Mouse (Mus musculus): ENCODE results near the gene Luc7l. TPM values are rescaled to one million over a fixed set of nuclear protein-coding genes. Genes with fewer than 3 reads are reported as not detected.
"Not testable (repeated sequence)": the region's sequence is repeated elsewhere in the genome, so short reads cannot be mapped to it uniquely, and the experiment has no call there.

The Luc7l gene
- polyA plus RNA-seq, 1 experiment from 2014 or later: 72.2 TPM

- H3K27ac ChIP-seq (ENCODE audit: low read length): no peak overlapping the region
- no peak overlapping the region for H3K4me3 ChIP-seq (ENCODE audit: low read length)
- H3K27me3 ChIP-seq (replicated peaks; ENCODE audit: control insufficient read depth, insufficient read depth, low read length): no peaks in the 10 kb centered on the region
- no peaks in the 10 kb centered on the region for H3K4me1 ChIP-seq (ENCODE audit: control insufficient read depth, insufficient read depth, low read length)
- H3K36me3 ChIP-seq (ENCODE audit: control insufficient read depth, insufficient read depth, low read length): peaks cover 17% of the 10 kb centered on the region
- H3K4me2 ChIP-seq (ENCODE audit: low read depth, low read length): no peak overlapping the region
- no peak for ATAC-seq
- H3K9ac ChIP-seq (ENCODE audit: low read depth, low read length): no peak overlapping the region
- no peaks in the 10 kb centered on the region for H3K9me3 ChIP-seq (ENCODE audit: control insufficient read depth, low read length)
- WGBS: 87% methylated on average over 3 of the region's 3 CpGs
Observed at GRCm38 (mm10) chr17:26272586-26272985, 19.9 kb downstream of the Luc7l start.

GRCm38 (mm10) chr17:26275933-26276332, 23.2 kb downstream of the Luc7l start:
- peaks cover 29% of the 10 kb centered on the region for H3K36me3 ChIP-seq (ENCODE audit: control insufficient read depth, insufficient read depth, low read length)
- ATAC-seq: no peak
- no peak overlapping the region for H3K27ac ChIP-seq (ENCODE audit: low read length)
- no peaks in the 10 kb centered on the region for H3K4me1 ChIP-seq (ENCODE audit: control insufficient read depth, insufficient read depth, low read length)
- H3K4me2 ChIP-seq (ENCODE audit: low read depth, low read length): no peak overlapping the region
- WGBS: 90% methylated on average over 13 of the region's 13 CpGs
- H3K27me3 ChIP-seq (replicated peaks; ENCODE audit: control insufficient read depth, insufficient read depth, low read length): no peaks in the 10 kb centered on the region
- H3K9me3 ChIP-seq (ENCODE audit: control insufficient read depth, low read length): no peaks in the 10 kb centered on the region
- H3K9ac ChIP-seq (ENCODE audit: low read depth, low read length): no peak overlapping the region
- H3K4me3 ChIP-seq (ENCODE audit: low read length): no peak overlapping the region

GRCm38 (mm10) chr17:26276711-26277110, 24.0 kb downstream of the Luc7l start:
- Histone ChIP-seq H3K27me3 (replicated peaks; ENCODE audit: control insufficient read depth, insufficient read depth, low read length) (no peaks in the 10 kb centered on the region), H3K4me3 (ENCODE audit: low read length) (no peak overlapping the region), H3K9ac (ENCODE audit: low read depth, low read length) (no peak overlapping the region), H3K4me2 (ENCODE audit: low read depth, low read length) (no peak overlapping the region), H3K9me3 (ENCODE audit: control insufficient read depth, low read length) (no peaks in the 10 kb centered on the region), H3K4me1 (ENCODE audit: control insufficient read depth, insufficient read depth, low read length) (no peaks in the 10 kb centered on the region), H3K36me3 (ENCODE audit: control insufficient read depth, insufficient read depth, low read length) (peaks cover 29% of the 10 kb centered on the region), H3K27ac (ENCODE audit: low read length) (no peak overlapping the region)
- WGBS: 88% methylated on average over 4 of the region's 4 CpGs
- no peak for ATAC-seq

GRCm38 (mm10) chr17:26286199-26286955, 33.7 kb downstream of the Luc7l start:
- no peak overlapping the region for H3K4me2 ChIP-seq (ENCODE audit: low read depth, low read length)
- no peaks in the 10 kb centered on the region for H3K4me1 ChIP-seq (ENCODE audit: control insufficient read depth, insufficient read depth, low read length)
- 87% methylated on average over 8 of the region's 8 CpGs for WGBS
- no peaks in the 10 kb centered on the region for H3K27me3 ChIP-seq (replicated peaks; ENCODE audit: control insufficient read depth, insufficient read depth, low read length)
- H3K27ac ChIP-seq (ENCODE audit: low read length): no peak overlapping the region
- H3K9me3 ChIP-seq (ENCODE audit: control insufficient read depth, low read length): peaks cover 2% of the 10 kb centered on the region
- ATAC-seq: no peak
- H3K36me3 ChIP-seq (ENCODE audit: control insufficient read depth, insufficient read depth, low read length): peaks cover 20% of the 10 kb centered on the region
- no peak overlapping the region for H3K9ac ChIP-seq (ENCODE audit: low read depth, low read length)
- H3K4me3 ChIP-seq (ENCODE audit: low read length): no peak overlapping the region

GRCm38 (mm10) chr17:26289475-26289874, 36.8 kb downstream of the Luc7l start:
- Histone ChIP-seq H3K4me2 (ENCODE audit: low read depth, low read length) (no peak overlapping the region), H3K9me3 (ENCODE audit: control insufficient read depth, low read length) (peaks cover 7% of the 10 kb centered on the region), H3K27ac (ENCODE audit: low read length) (no peak overlapping the region), H3K27me3 (replicated peaks; ENCODE audit: control insufficient read depth, insufficient read depth, low read length) (no peaks in the 10 kb centered on the region), H3K4me1 (ENCODE audit: control insufficient read depth, insufficient read depth, low read length) (no peaks in the 10 kb centered on the region), H3K36me3 (ENCODE audit: control insufficient read depth, insufficient read depth, low read length) (peaks cover 9% of the 10 kb centered on the region; the same call in 1 of the 2 replicates), H3K4me3 (ENCODE audit: low read length) (no peak overlapping the region), H3K9ac (ENCODE audit: low read depth, low read length) (no peak overlapping the region)
- 71% methylated on average over 4 of the region's 4 CpGs for whole genome bisulfite sequencing
- no peak for ATAC-seq

GRCm38 (mm10) chr17:26298318-26298717, 45.6 kb downstream of the Luc7l start:
- 89% methylated on average over 4 of the region's 4 CpGs for WGBS
- not testable (repeated sequence) for H3K27ac ChIP-seq (ENCODE audit: low read length)

GRCm38 (mm10) chr17:26314291-26314690, 61.6 kb downstream of the Luc7l start:
- Histone ChIP-seq H3K4me1 (ENCODE audit: control insufficient read depth, insufficient read depth, low read length) (peaks cover 3% of the 10 kb centered on the region; the same call in 1 of the 2 replicates), H3K9me3 (ENCODE audit: control insufficient read depth, low read length) (no peaks in the 10 kb centered on the region), H3K27me3 (replicated peaks; ENCODE audit: control insufficient read depth, insufficient read depth, low read length) (no peaks in the 10 kb centered on the region), H3K4me2 (ENCODE audit: low read depth, low read length) (no peak overlapping the region), H3K36me3 (ENCODE audit: control insufficient read depth, insufficient read depth, low read length) (no peaks in the 10 kb centered on the region), H3K27ac (ENCODE audit: low read length) (no peak overlapping the region), H3K9ac (ENCODE audit: low read depth, low read length) (no peak overlapping the region), H3K4me3 (ENCODE audit: low read length) (no peak overlapping the region)
- ATAC-seq: peak; percentile 52; the same call in 1 of the 2 replicates
- 9% methylated on average over 6 of the region's 6 CpGs for WGBS

More at GRCm38 (mm10) chr17:26298318-26298717, 45.6 kb downstream of the Luc7l start:
- not testable (repeated sequence) for H3K9me3 ChIP-seq (ENCODE audit: control insufficient read depth, low read length); H3K4me2 ChIP-seq (ENCODE audit: low read depth, low read length); H3K4me3 ChIP-seq (ENCODE audit: low read length); H3K9ac ChIP-seq (ENCODE audit: low read depth, low read length); ATAC-seq; H3K27me3 ChIP-seq (replicated peaks; ENCODE audit: control insufficient read depth, insufficient read depth, low read length); H3K36me3 ChIP-seq (ENCODE audit: control insufficient read depth, insufficient read depth, low read length); H3K4me1 ChIP-seq (ENCODE audit: control insufficient read depth, insufficient read depth, low read length)

GRCm38 (mm10) chr17:26315474-26315873, 62.8 kb downstream of the Luc7l start:
- H3K4me2 ChIP-seq (ENCODE audit: low read depth, low read length): no peak overlapping the region
- ATAC-seq: no peak
- 41% methylated on average over 10 of the region's 10 CpGs for WGBS

GRCm38 (mm10) chr17:26318441-26318840, 65.7 kb downstream of the Luc7l start:
- H3K4me2 ChIP-seq (ENCODE audit: low read depth, low read length): no peak overlapping the region
- WGBS: 100% methylated on average over 1 of the region's 1 CpGs
- H3K4me1 ChIP-seq (ENCODE audit: control insufficient read depth, insufficient read depth, low read length): peaks cover 3% of the 10 kb centered on the region; the same call in 1 of the 2 replicates
- no peak for ATAC-seq
- H3K9me3 ChIP-seq (ENCODE audit: control insufficient read depth, low read length): no peaks in the 10 kb centered on the region
- H3K4me3 ChIP-seq (ENCODE audit: low read length): no peak overlapping the region
- no peaks in the 10 kb centered on the region for H3K36me3 ChIP-seq (ENCODE audit: control insufficient read depth, insufficient read depth, low read length)
- no peaks in the 10 kb centered on the region for H3K27me3 ChIP-seq (replicated peaks; ENCODE audit: control insufficient read depth, insufficient read depth, low read length)
- no peak overlapping the region for H3K9ac ChIP-seq (ENCODE audit: low read depth, low read length)
- H3K27ac ChIP-seq (ENCODE audit: low read length): no peak overlapping the region

More at GRCm38 (mm10) chr17:26315474-26315873, 62.8 kb downstream of the Luc7l start:
- H3K27me3 ChIP-seq (replicated peaks; ENCODE audit: control insufficient read depth, insufficient read depth, low read length): no peaks in the 10 kb centered on the region
- H3K9me3 ChIP-seq (ENCODE audit: control insufficient read depth, low read length): no peaks in the 10 kb centered on the region
- no peak overlapping the region for H3K4me3 ChIP-seq (ENCODE audit: low read length)
- H3K4me1 ChIP-seq (ENCODE audit: control insufficient read depth, insufficient read depth, low read length): peaks cover 3% of the 10 kb centered on the region; the same call in 1 of the 2 replicates
- no peak overlapping the region for H3K27ac ChIP-seq (ENCODE audit: low read length)
- H3K9ac ChIP-seq (ENCODE audit: low read depth, low read length): no peak overlapping the region
- H3K36me3 ChIP-seq (ENCODE audit: control insufficient read depth, insufficient read depth, low read length): no peaks in the 10 kb centered on the region
